Mouse (Mus musculus): ENCODE data around the gene Med22. TPM values are rescaled to one million over a fixed set of nuclear protein-coding genes. Genes with fewer than 3 reads are reported as not detected.
A peak's percentile ranks its signal among the peaks of the same experiment; 100 is the strongest.

The Med22 gene
- polyA plus RNA-seq, 1 experiment from 2014 or later, result 46.7 TPM

DNA sequence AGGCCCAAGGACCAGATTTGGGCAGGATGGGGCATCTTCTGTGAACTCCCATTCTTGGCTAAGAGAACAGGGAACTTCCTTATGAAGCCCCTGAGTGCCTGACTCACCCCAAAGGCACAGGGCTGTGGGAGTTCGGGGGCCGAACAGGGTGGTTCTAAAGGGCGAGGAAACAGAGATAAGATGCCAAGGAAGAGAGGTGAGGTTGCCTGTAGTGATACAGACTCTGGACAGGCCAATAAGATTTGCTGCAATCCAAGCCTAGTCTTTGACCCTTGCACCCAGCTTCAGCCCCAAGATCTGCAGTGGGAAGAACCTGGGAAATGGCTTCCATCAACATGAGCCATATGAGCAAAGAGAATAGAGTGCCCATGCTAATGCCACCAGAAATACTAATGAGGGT is 32.8 kb upstream of the Med22 start:
- Histone ChIP-seq H3K36me3 (ENCODE audit: control insufficient read depth, insufficient read depth, low read length) (no peaks in the 10 kb centered on the region; the same call in 1 of the 2 replicates), H3K4me2 (ENCODE audit: low read depth, severe bottlenecking) (no peak overlapping the region), H3K27me3 (ENCODE audit: control insufficient read depth, insufficient read depth, low read length) (no peaks in the 10 kb centered on the region), H3K4me1 (ENCODE audit: control insufficient read depth, insufficient read depth, low read length) (no peaks in the 10 kb centered on the region), H3K9ac (ENCODE audit: low read length) (no peak overlapping the region), H3K9me3 (ENCODE audit: control insufficient read depth, low read length) (no peaks in the 10 kb centered on the region), H3K4me3 (ENCODE audit: low read depth, low read length) (no peak overlapping the region), H3K27ac (replicated peaks; ENCODE audit: low read depth, low read length) (no peak overlapping the region)
- ATAC-seq (ENCODE audit: insufficient number of reproducible peaks, low FRiP score, low TSS enrichment, low read depth) (no peak), DNase-seq (ENCODE audit: low spot score) (no peak)
- 87% methylated on average over 3 of the region's 3 CpGs for WGBS

DNA sequence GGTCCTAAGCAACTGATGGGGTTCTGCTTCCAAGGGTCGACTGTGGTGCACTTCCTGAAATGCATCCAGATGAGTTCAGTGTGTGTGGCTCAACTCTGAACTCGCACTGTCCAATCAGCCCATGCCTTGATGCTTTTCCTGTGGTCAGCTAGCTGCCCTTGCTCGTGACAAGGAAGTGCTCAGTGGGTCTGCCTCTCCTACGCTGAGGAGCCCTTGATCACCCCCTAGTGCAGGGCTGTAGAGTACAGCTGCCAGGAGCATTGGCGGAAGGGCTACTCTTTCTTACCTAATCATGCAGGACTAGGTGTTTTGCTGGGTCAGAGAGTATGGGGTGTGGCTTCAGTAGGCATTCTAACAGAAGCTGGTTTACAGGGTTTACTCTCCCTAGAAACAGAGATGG is 31.1 kb upstream of the Med22 start:
- H3K4me1 ChIP-seq (ENCODE audit: control insufficient read depth, insufficient read depth, low read length), result no peaks in the 10 kb centered on the region
- H3K4me3 ChIP-seq (ENCODE audit: low read depth, low read length), result no peak overlapping the region
- H3K27ac ChIP-seq (replicated peaks; ENCODE audit: low read depth, low read length), result no peak overlapping the region
- DNase-seq (ENCODE audit: low spot score) (no peak), ATAC-seq (ENCODE audit: insufficient number of reproducible peaks, low FRiP score, low TSS enrichment, low read depth) (no peak)
- WGBS, result 43% methylated on average over 5 of the region's 5 CpGs
- H3K9me3 ChIP-seq (ENCODE audit: control insufficient read depth, low read length), result no peaks in the 10 kb centered on the region
- no peaks in the 10 kb centered on the region for H3K36me3 ChIP-seq (ENCODE audit: control insufficient read depth, insufficient read depth, low read length)
- no peaks in the 10 kb centered on the region for H3K27me3 ChIP-seq (ENCODE audit: control insufficient read depth, insufficient read depth, low read length)
- H3K9ac ChIP-seq (ENCODE audit: low read length), result no peak overlapping the region
- no peak overlapping the region for H3K4me2 ChIP-seq (ENCODE audit: low read depth, severe bottlenecking)

DNA sequence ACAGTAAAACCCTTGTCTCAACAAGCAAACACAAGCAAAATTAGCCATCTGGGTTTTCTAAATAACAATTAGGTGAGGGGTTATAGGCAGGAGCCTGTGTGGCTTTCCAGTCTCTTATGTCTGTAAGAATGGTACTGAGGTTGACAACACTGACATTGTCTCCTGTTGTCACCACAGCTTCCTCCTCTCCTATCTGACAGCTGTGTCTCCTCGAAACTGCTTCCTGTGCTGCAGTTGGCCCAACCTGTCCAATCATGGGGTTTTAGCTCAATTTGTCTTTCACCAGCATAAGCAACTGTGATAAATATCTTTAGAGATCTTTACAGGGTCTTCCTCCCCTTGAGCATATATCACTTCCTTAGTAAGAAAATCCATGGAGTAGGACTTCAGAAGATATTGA is 25.9 kb upstream of the Med22 start:
- 80% methylated on average over 1 of the region's 1 CpGs for WGBS
- H3K27ac ChIP-seq (replicated peaks; ENCODE audit: low read depth, low read length), result no peak overlapping the region
- H3K27me3 ChIP-seq (ENCODE audit: control insufficient read depth, insufficient read depth, low read length), result no peaks in the 10 kb centered on the region
- no peak overlapping the region for H3K4me2 ChIP-seq (ENCODE audit: low read depth, severe bottlenecking)
- no peak overlapping the region for H3K4me3 ChIP-seq (ENCODE audit: low read depth, low read length)
- no peaks in the 10 kb centered on the region for H3K9me3 ChIP-seq (ENCODE audit: control insufficient read depth, low read length)
- no peaks in the 10 kb centered on the region; the same call in 1 of the 2 replicates for H3K36me3 ChIP-seq (ENCODE audit: control insufficient read depth, insufficient read depth, low read length)
- DNase-seq (ENCODE audit: low spot score) (no peak), ATAC-seq (ENCODE audit: insufficient number of reproducible peaks, low FRiP score, low TSS enrichment, low read depth) (no peak)
- no peak overlapping the region for H3K9ac ChIP-seq (ENCODE audit: low read length)
- H3K4me1 ChIP-seq (ENCODE audit: control insufficient read depth, insufficient read depth, low read length), result peaks cover 5% of the 10 kb centered on the region; the same call in 1 of the 2 replicates

DNA sequence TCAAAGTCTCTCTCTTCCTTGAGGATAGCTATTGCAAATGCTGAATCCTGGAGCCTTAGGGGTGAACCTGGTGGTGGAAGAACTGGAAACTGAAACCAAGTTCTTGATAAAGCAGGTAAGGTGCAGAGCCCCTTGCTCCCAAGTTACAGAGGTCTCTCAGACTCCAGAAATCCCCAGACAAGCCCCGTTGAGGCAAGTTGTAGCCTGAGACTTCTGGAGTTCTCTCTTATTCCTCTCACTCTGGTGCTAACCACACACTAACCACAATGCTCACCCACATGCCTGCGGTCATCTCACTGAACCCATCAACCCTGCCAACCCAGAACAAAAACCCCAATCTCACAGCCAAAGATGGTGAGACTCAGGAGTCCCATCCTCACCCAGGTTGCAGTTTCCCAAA is 24.8 kb upstream of the Med22 start:
- Histone ChIP-seq H3K27me3 (ENCODE audit: control insufficient read depth, insufficient read depth, low read length) (no peaks in the 10 kb centered on the region), H3K27ac (replicated peaks; ENCODE audit: low read depth, low read length) (no peak overlapping the region), H3K9me3 (ENCODE audit: control insufficient read depth, low read length) (no peaks in the 10 kb centered on the region), H3K4me3 (ENCODE audit: low read depth, low read length) (no peak overlapping the region), H3K36me3 (ENCODE audit: control insufficient read depth, insufficient read depth, low read length) (peaks cover 6% of the 10 kb centered on the region; the same call in 1 of the 2 replicates), H3K9ac (ENCODE audit: low read length) (no peak overlapping the region), H3K4me2 (ENCODE audit: low read depth, severe bottlenecking) (no peak overlapping the region), H3K4me1 (ENCODE audit: control insufficient read depth, insufficient read depth, low read length) (peaks cover 7% of the 10 kb centered on the region; the same call in 1 of the 2 replicates)
- ATAC-seq (ENCODE audit: insufficient number of reproducible peaks, low FRiP score, low TSS enrichment, low read depth), result no peak
- DNase-seq (ENCODE audit: low spot score), result no peak
- 87% methylated on average over 2 of the region's 2 CpGs for WGBS

DNA sequence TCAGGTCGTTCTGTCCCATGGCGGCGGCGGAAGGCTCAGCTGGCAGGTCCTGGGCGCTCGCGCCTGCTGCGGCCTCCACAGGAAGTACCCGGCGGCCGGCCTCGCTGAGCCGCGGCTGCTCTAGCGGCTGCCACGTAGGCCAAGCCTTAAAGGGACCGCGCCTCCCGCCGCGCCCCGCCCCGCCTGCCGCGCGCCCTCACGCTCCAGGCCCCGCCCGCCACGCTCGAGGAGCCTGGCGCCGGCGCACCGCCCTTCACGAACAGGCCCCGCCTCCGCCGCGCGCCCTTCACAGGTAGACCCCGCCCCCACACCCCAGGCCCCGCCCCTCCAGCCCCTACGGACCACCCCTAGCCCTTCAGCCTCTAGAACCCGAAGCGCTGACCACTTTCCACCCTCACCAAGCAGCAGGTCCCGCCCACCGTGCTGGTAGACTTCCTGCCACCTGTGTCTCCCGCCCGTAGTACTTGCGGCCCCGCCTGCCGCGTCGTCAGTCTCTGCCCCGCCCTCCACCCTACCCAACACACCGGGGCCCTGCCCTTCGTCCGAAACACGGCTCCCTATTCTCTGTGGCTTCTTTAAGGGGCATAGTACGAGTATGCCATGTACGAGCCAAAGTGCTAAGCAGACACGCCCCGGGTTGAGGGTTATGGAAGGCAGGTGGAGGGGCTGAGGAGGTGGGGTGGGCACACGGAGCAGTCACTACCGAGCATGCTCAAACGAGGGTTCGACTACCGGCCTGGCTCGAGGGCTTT is 23.0 kb upstream of the Med22 start, which contains the start of the genes Surf4 and Stkld1:
TSS of gene Surf4 (minus strand) at position 625 of the 752 bp plus-strand sequence.
TSS of gene Stkld1 (plus strand) at position 744 of the 752 bp plus-strand sequence.
- H3K4me2 ChIP-seq (ENCODE audit: low read depth, severe bottlenecking), result peak within 1 kb of the TSS; percentile 70
- H3K27me3 ChIP-seq (ENCODE audit: control insufficient read depth, insufficient read depth, low read length), result no peaks in the 10 kb centered on the region
- H3K9ac ChIP-seq (ENCODE audit: low read length), result peak within 1 kb of the TSS; percentile 99
- peak within 1 kb of the TSS; percentile 99 for H3K4me3 ChIP-seq (ENCODE audit: low read depth, low read length)
- H3K36me3 ChIP-seq (ENCODE audit: control insufficient read depth, insufficient read depth, low read length), result peaks cover 14% of the 10 kb centered on the region
- peak within 1 kb of the TSS; percentile 79 for H3K27ac ChIP-seq (replicated peaks; ENCODE audit: low read depth, low read length)
- H3K9me3 ChIP-seq (ENCODE audit: control insufficient read depth, low read length), result no peaks in the 10 kb centered on the region
- 1% methylated on average over 44 of the region's 70 CpGs for WGBS
- ATAC-seq (ENCODE audit: insufficient number of reproducible peaks, low FRiP score, low TSS enrichment, low read depth) (peak; percentile 94), DNase-seq (ENCODE audit: low spot score) (peak; percentile 95)
- peaks cover 7% of the 10 kb centered on the region; the same call in 1 of the 2 replicates for H3K4me1 ChIP-seq (ENCODE audit: control insufficient read depth, insufficient read depth, low read length)

DNA sequence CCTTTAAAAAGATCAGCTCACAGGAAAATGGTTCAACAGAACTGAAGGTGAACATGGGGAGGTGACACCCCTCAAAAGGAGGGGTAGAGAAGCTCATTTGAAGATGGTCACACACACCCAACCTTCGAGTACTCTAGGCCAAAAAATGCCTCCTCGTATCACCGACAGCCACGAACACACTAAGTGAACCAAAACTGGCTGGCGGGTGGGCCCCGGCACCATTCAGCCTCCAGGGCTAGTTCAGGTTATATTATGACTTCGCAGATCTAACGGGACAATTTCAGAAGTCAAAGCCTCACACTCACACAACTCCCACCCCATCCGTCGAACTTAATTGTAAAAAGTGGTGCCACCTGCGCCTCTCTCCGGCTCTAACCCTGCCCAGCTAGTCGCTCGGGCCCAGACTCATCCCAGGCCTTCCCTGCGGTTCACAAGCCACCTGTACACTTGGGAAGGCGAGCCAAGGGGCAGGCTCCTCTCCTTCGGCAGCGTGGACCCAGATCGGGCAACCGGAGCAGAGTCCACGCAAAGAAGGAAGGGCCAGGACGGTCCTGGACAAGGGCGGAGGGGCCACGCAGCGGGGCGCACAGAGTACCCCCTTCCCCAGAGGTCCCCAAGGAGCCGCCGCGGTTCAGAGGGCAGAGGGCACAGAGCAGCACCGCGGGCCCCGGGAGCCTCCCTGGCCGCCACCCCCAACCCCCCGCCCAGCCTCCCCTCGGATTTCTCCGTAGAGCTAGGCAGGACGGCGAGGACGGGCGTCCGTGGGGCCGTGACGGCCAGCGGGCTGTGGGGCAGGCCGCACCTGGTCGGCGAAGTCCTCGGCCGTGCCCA is 22.2 kb upstream of the Med22 start:
- Histone ChIP-seq H3K4me1 (ENCODE audit: control insufficient read depth, insufficient read depth, low read length) (peaks cover 7% of the 10 kb centered on the region; the same call in 1 of the 2 replicates), H3K9me3 (ENCODE audit: control insufficient read depth, low read length) (no peaks in the 10 kb centered on the region), H3K4me3 (ENCODE audit: low read depth, low read length) (peak overlapping the region; percentile 99), H3K4me2 (ENCODE audit: low read depth, severe bottlenecking) (peak overlapping the region; percentile 70), H3K27ac (replicated peaks; ENCODE audit: low read depth, low read length) (peak overlapping the region; percentile 79), H3K27me3 (ENCODE audit: control insufficient read depth, insufficient read depth, low read length) (no peaks in the 10 kb centered on the region), H3K36me3 (ENCODE audit: control insufficient read depth, insufficient read depth, low read length) (peaks cover 14% of the 10 kb centered on the region), H3K9ac (ENCODE audit: low read length) (peak overlapping the region; percentile 99)
- WGBS, result 2% methylated on average over 42 of the region's 49 CpGs
- no peak; the same call in none of the 2 replicates for ATAC-seq (ENCODE audit: insufficient number of reproducible peaks, low FRiP score, low TSS enrichment, low read depth)
- peak; percentile 54 for DNase-seq (ENCODE audit: low spot score)

DNA sequence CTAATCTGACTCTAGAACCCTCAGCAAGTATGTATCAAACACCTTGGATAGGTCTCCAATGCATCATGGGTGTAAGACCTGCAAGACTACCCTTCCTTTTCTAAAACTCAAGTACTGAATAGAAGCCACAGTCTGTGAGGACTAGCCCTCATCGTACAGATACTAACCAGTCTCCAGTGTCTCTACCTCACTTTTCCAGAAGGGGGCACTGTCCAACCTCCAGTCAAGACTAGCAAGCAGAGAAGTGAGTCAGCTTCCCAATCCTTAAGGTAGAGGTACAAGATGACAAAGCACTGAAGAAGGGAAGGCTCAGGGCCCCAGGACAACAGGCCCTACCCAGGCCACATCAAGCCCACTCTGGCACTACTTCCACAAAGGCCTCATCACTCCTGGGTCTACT is 19.9 kb upstream of the Med22 start:
- 58% methylated on average over 1 of the region's 1 CpGs for WGBS
- no peak for ATAC-seq (ENCODE audit: insufficient number of reproducible peaks, low FRiP score, low TSS enrichment, low read depth)
- Histone ChIP-seq H3K9me3 (ENCODE audit: control insufficient read depth, low read length) (no peaks in the 10 kb centered on the region), H3K4me1 (ENCODE audit: control insufficient read depth, insufficient read depth, low read length) (peaks cover 7% of the 10 kb centered on the region; the same call in 1 of the 2 replicates), H3K36me3 (ENCODE audit: control insufficient read depth, insufficient read depth, low read length) (peaks cover 25% of the 10 kb centered on the region), H3K4me3 (ENCODE audit: low read depth, low read length) (no peak overlapping the region), H3K4me2 (ENCODE audit: low read depth, severe bottlenecking) (no peak overlapping the region), H3K27ac (replicated peaks; ENCODE audit: low read depth, low read length) (no peak overlapping the region), H3K9ac (ENCODE audit: low read length) (no peak overlapping the region), H3K27me3 (ENCODE audit: control insufficient read depth, insufficient read depth, low read length) (no peaks in the 10 kb centered on the region)
- DNase-seq (ENCODE audit: low spot score), result peak; percentile 63

DNA sequence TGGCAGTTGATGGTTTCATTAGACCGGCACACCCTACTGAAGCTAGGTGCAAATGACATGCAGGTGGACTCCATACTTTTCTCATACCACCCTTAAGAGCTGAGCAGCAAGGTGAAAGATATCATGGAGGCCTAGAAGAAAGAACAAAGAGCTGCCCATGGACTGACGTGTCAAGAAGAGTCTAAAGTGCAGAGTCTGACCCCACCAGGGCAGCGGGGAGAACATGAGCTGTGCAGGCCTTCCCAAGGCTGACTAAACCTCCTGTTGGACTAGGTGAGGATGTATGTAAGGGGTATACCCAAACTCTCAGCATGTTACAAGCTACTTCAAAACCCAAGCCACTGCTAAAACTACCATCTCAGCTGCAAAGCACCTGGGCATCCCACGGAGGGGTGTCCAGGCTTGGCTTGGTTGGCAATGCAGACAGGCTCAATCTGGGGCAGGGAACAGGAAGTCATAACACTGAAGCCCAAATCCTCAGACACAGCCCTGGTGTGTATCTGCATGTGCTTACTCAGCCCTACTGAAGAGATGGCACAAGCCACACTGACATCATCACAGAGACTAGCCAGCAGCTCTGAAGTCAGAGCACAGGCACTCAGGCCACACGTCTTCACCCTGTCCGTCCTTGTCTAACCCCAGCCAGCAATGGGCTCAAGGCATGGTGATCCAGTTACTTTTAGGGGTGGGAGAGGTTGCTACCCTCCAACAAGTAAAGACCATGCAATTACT is 17.4 kb upstream of the Med22 start:
- H3K4me1 ChIP-seq (ENCODE audit: control insufficient read depth, insufficient read depth, low read length), result peaks cover 7% of the 10 kb centered on the region; the same call in 1 of the 2 replicates
- H3K36me3 ChIP-seq (ENCODE audit: control insufficient read depth, insufficient read depth, low read length), result peaks cover 36% of the 10 kb centered on the region
- no peak overlapping the region for H3K4me2 ChIP-seq (ENCODE audit: low read depth, severe bottlenecking)
- no peak overlapping the region for H3K4me3 ChIP-seq (ENCODE audit: low read depth, low read length)
- DNase-seq (ENCODE audit: low spot score) (no peak), ATAC-seq (ENCODE audit: insufficient number of reproducible peaks, low FRiP score, low TSS enrichment, low read depth) (no peak)
- H3K27ac ChIP-seq (replicated peaks; ENCODE audit: low read depth, low read length), result no peak overlapping the region
- no peaks in the 10 kb centered on the region for H3K27me3 ChIP-seq (ENCODE audit: control insufficient read depth, insufficient read depth, low read length)
- no peak overlapping the region for H3K9ac ChIP-seq (ENCODE audit: low read length)
- H3K9me3 ChIP-seq (ENCODE audit: control insufficient read depth, low read length), result no peaks in the 10 kb centered on the region
- WGBS, result 86% methylated on average over 6 of the region's 6 CpGs

Data from limb, embryonic 11.5 days (tissue).